Mouse (Mus musculus): ENCODE results near the gene Crtac1. TPM values are rescaled to one million over a fixed set of nuclear protein-coding genes. Genes with fewer than 3 reads are reported as not detected.

The Crtac1 gene
- polyA plus RNA-seq, 1 experiment: 1.1 TPM

DNA sequence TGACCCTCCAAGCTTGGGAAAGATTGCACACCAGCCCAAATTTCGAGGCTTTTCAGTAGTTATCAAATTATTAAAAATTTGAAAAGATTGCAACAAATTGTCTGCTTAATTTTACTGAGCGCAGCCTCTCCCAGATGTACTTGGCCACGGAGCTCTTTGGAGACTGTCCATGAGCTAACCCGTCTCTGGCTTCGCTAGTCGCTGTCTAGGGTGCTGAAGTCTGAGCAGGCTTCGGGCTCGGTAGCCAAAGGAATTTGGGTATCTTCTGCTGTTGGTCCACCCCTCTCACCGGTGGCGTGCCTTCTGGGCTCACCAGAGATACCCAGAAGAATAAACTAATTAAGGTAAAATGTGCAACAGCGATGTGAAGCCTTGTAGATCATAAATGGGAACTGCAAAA, 105.7 kb downstream of the Crtac1 start:
- no peak overlapping the region for H3K27ac ChIP-seq (ENCODE audit: control insufficient read depth, insufficient read depth, low read length)
- TF ChIP-seq CTCF (IDR thresholded peaks at IDR 0.05; ENCODE audit: borderline replicate concordance, control insufficient read depth, extremely low read depth, insufficient read depth, low read length, poor library complexity) (no peak), POLR2A (IDR thresholded peaks at IDR 0.05; ENCODE audit: control insufficient read depth, extremely low read depth, insufficient read depth, low read length, poor library complexity) (no peak)
- no peak overlapping the region for H3K4me3 ChIP-seq (ENCODE audit: control insufficient read depth, insufficient read depth, low read length)
- no peak for DNase-seq
- H3K4me1 ChIP-seq (replicated peaks; ENCODE audit: control insufficient read depth, insufficient read depth, low read length): no peaks in the 10 kb centered on the region
- no peaks in the 10 kb centered on the region for H3K36me3 ChIP-seq (ENCODE audit: control insufficient read depth, insufficient read depth, low read length)
- WGBS: 8% methylated on average over 11 of the region's 11 CpGs
- H3K27me3 ChIP-seq (ENCODE audit: control insufficient read depth, insufficient read depth, low read length): no peaks in the 10 kb centered on the region

DNA sequence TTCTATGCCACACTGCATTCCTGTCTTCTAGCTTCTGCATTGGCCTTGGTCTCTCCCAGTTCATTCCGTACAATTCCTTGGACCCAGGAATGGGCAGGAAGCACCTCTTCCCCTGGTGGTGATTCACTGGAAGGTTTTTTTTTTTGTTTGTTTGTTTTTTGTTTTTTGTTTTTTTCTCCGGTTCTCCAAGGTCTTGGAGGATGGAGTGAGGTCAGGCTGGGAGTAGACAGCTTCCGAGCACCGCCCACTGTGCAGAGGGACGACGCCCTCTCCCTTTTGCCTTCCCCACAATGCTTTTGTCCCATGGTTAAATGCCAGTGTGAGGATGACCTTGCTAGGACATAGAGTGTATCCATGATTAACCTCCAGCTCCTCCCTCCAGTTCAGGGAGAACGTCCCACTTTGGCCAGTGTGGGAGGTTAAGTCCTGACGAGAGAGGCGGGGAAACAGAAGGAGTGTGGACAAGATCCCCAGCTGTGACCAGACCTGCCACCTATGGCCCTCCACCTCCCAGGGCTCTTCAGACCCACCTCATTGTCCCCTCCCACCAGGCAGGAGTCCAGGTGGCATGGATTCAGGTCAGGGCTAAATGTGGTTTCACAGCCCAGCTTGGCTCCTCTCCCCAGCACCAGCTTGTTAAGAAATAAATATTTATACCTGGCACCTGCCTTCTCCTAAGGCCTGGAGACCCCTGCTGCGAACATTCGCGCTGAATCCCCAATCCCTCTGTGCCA, 109.1 kb downstream of the Crtac1 start:
- WGBS: 72% methylated on average over 12 of the region's 12 CpGs
- DNase-seq: no peak
- no peaks in the 10 kb centered on the region for H3K4me1 ChIP-seq (replicated peaks; ENCODE audit: control insufficient read depth, insufficient read depth, low read length)

DNA sequence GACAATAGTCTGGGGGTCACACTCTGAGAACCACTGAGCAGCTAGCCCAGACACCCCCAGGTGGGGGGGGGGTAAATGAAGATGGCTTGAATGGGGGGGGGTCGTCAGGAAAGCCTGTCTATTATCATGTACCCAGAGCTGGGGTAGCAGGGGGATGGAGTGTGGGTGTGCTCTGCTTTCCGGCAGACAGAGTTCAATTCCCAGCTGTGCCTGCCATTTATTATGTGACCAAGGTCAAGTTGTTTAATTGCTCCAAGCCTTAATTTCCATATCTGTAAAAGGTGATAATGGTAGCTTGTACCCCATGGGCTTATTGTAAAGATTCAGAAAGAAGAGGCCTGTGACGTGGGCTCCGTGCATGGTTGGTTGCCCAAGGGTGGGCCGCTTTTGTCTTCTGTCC, 109.6 kb downstream of the Crtac1 start:
- Histone ChIP-seq H3K27ac (ENCODE audit: control insufficient read depth, insufficient read depth, low read length) (no peak overlapping the region), H3K36me3 (ENCODE audit: control insufficient read depth, insufficient read depth, low read length) (no peaks in the 10 kb centered on the region), H3K4me1 (replicated peaks; ENCODE audit: control insufficient read depth, insufficient read depth, low read length) (no peaks in the 10 kb centered on the region), H3K4me3 (ENCODE audit: control insufficient read depth, insufficient read depth, low read length) (no peak overlapping the region), H3K27me3 (ENCODE audit: control insufficient read depth, insufficient read depth, low read length) (no peaks in the 10 kb centered on the region)
- no peak for DNase-seq
- TF ChIP-seq POLR2A (IDR thresholded peaks at IDR 0.05; ENCODE audit: control insufficient read depth, extremely low read depth, insufficient read depth, low read length, poor library complexity): no peak
- 73% methylated on average over 5 of the region's 5 CpGs for WGBS

More for the DNA sequence above, 109.1 kb downstream of the Crtac1 start:
- Histone ChIP-seq H3K27ac (ENCODE audit: control insufficient read depth, insufficient read depth, low read length) (no peak overlapping the region), H3K4me3 (ENCODE audit: control insufficient read depth, insufficient read depth, low read length) (no peak overlapping the region), H3K36me3 (ENCODE audit: control insufficient read depth, insufficient read depth, low read length) (no peaks in the 10 kb centered on the region), H3K27me3 (ENCODE audit: control insufficient read depth, insufficient read depth, low read length) (no peaks in the 10 kb centered on the region)
- TF ChIP-seq POLR2A (IDR thresholded peaks at IDR 0.05; ENCODE audit: control insufficient read depth, extremely low read depth, insufficient read depth, low read length, poor library complexity) (no peak), CTCF (IDR thresholded peaks at IDR 0.05; ENCODE audit: borderline replicate concordance, control insufficient read depth, extremely low read depth, insufficient read depth, low read length, poor library complexity) (no peak)

DNA sequence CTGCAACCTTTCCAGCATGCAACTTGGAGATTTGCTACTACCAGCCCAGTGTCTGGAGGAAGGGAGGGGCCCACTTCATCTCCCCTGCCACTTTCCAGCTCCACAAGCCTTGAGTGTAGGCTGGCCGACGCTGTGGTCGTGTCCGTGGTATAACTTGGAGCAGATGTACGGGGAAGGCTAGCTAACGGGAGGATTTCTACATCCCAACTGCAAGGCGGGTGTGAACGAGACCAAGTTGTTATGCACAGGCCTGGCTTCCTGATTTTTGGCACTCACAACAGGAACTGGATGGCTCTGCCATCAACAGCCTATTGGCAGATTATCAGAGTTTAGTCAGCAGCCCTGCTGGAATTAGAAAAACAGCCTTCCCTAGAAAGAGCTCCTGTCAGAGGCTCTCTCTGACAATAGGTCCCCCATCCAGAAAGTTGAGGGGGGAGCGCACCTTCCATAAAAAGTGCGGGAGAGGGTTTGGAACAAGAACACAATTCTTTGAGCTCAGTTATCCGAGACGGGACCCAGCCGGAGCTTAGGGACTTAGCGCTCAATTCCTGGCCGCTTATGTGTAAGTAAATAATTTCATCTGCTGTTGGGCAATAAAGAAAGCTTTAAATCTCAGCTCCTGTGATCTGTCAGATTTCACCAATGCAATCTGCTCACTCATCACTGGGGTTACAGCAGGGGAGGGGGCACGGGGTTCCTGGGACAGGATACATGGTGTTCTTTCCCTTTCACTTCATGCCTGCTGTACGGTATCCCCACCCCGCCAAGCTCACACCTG, 113.7 kb downstream of the Crtac1 start:
- Histone ChIP-seq H3K4me3 (ENCODE audit: control insufficient read depth, insufficient read depth, low read length) (no peak overlapping the region), H3K27ac (ENCODE audit: control insufficient read depth, insufficient read depth, low read length) (no peak overlapping the region), H3K27me3 (ENCODE audit: control insufficient read depth, insufficient read depth, low read length) (no peaks in the 10 kb centered on the region), H3K36me3 (ENCODE audit: control insufficient read depth, insufficient read depth, low read length) (no peaks in the 10 kb centered on the region), H3K4me1 (replicated peaks; ENCODE audit: control insufficient read depth, insufficient read depth, low read length) (no peaks in the 10 kb centered on the region)
- WGBS: 72% methylated on average over 18 of the region's 18 CpGs
- no peak for TF ChIP-seq CTCF (IDR thresholded peaks at IDR 0.05; ENCODE audit: borderline replicate concordance, control insufficient read depth, extremely low read depth, insufficient read depth, low read length, poor library complexity)
- no peak for TF ChIP-seq POLR2A (IDR thresholded peaks at IDR 0.05; ENCODE audit: control insufficient read depth, extremely low read depth, insufficient read depth, low read length, poor library complexity)
- no peak for DNase-seq

DNA sequence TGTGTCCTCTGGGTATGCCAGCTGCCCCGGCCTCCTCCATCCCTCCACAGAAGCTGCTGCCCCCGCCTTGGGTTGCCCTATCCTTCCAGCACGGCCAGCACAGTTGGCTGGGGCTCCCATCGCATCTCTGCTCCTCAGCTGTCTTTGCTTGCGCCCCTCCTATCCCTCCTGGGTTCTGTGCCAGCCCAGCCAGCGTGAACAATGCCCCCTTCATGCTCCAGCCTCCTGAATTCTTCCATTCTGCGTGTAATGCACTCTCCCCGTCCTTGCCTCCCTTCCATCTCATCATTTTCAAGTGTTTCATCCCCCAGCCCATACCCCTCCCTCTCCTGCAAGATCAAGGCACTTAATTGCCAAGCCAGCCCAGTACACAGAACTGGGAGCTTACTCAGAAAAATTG, 114.6 kb downstream of the Crtac1 start:
- Histone ChIP-seq H3K4me3 (ENCODE audit: control insufficient read depth, insufficient read depth, low read length) (no peak overlapping the region), H3K36me3 (ENCODE audit: control insufficient read depth, insufficient read depth, low read length) (no peaks in the 10 kb centered on the region), H3K4me1 (replicated peaks; ENCODE audit: control insufficient read depth, insufficient read depth, low read length) (no peaks in the 10 kb centered on the region), H3K27me3 (ENCODE audit: control insufficient read depth, insufficient read depth, low read length) (no peaks in the 10 kb centered on the region), H3K27ac (ENCODE audit: control insufficient read depth, insufficient read depth, low read length) (no peak overlapping the region)
- TF ChIP-seq CTCF (IDR thresholded peaks at IDR 0.05; ENCODE audit: borderline replicate concordance, control insufficient read depth, extremely low read depth, insufficient read depth, low read length, poor library complexity): no peak
- WGBS: 82% methylated on average over 8 of the region's 8 CpGs
- no peak for DNase-seq

DNA sequence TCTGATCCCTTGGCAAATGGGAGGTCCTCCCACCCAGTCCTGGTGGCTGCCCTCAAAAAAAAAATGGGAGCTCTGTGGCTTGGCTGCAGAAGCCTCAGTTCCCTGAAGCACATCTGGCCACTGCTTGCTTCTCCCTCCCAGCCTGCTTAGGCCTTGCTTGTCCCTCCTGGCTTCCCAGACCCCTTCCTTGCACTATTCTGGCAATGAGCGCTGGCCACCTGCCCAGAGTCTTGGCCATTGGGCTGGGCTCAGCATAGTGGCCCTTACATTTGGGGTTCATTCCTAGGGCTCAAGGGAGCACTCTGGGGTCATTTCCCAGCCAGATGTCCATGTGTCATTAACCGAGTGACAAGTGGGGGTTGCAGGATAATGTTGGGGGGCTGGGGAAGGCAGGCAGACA, 115.1 kb downstream of the Crtac1 start:
- no peaks in the 10 kb centered on the region for H3K4me1 ChIP-seq (replicated peaks; ENCODE audit: control insufficient read depth, insufficient read depth, low read length)
- TF ChIP-seq POLR2A (IDR thresholded peaks at IDR 0.05; ENCODE audit: control insufficient read depth, extremely low read depth, insufficient read depth, low read length, poor library complexity) (0 out of 2 replicates have a peak, but pooled peaks have one; percentile 9), CTCF (IDR thresholded peaks at IDR 0.05; ENCODE audit: borderline replicate concordance, control insufficient read depth, extremely low read depth, insufficient read depth, low read length, poor library complexity) (no peak)
- DNase-seq: no peak
- no peak overlapping the region for H3K27ac ChIP-seq (ENCODE audit: control insufficient read depth, insufficient read depth, low read length)
- no peaks in the 10 kb centered on the region for H3K36me3 ChIP-seq (ENCODE audit: control insufficient read depth, insufficient read depth, low read length)
- H3K4me3 ChIP-seq (ENCODE audit: control insufficient read depth, insufficient read depth, low read length): no peak overlapping the region
- no peaks in the 10 kb centered on the region for H3K27me3 ChIP-seq (ENCODE audit: control insufficient read depth, insufficient read depth, low read length)
- 92% methylated on average over 2 of the region's 2 CpGs for WGBS
